Mouse (Mus musculus): ENCODE measurements around the gene Cox4i2. TPM values are rescaled to one million over a fixed set of nuclear protein-coding genes. Genes with fewer than 3 reads are reported as not detected.

The Cox4i2 gene
- polyA plus RNA-seq, 1 experiment: 0.32 TPM

DNA sequence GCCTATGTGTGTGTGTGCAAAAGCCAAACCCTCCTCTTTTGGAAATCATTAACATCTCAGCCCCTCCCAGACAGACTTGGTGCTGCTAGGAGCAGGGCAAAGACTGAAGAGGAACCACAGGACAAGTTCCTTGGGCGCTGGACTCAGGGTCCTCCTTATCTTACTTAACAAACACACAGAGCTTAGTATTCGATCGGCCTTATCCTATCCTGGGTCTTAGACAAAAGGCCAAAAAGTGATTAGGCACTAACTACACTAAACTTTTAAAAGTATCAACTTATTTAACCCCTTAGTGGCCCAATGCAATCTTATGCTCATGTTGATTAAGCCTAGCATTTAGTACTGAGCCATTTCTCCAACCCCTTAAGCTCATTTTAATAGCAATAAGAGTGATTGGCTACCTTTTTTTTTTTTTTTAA lies 14.1 kb upstream of the Cox4i2 start:
- no peak for TF ChIP-seq CTCF (IDR thresholded peaks at IDR 0.05; ENCODE audit: control insufficient read depth, insufficient read depth, insufficient replicate concordance, low read depth, low read length)
- no peaks in the 10 kb centered on the region for H3K36me3 ChIP-seq (ENCODE audit: control insufficient read depth, insufficient read depth, low read length)
- no peak overlapping the region for H3K4me3 ChIP-seq (ENCODE audit: control insufficient read depth, low read depth, low read length)
- peaks cover 34% of the 10 kb centered on the region for H3K4me1 ChIP-seq (ENCODE audit: control insufficient read depth, insufficient read depth, low read length)
- H3K27ac ChIP-seq (ENCODE audit: control insufficient read depth, insufficient read depth, low read depth, low read length): peak overlapping the region; percentile 36
- H3K27me3 ChIP-seq (ENCODE audit: control insufficient read depth, insufficient read depth, low read length): no peaks in the 10 kb centered on the region

DNA sequence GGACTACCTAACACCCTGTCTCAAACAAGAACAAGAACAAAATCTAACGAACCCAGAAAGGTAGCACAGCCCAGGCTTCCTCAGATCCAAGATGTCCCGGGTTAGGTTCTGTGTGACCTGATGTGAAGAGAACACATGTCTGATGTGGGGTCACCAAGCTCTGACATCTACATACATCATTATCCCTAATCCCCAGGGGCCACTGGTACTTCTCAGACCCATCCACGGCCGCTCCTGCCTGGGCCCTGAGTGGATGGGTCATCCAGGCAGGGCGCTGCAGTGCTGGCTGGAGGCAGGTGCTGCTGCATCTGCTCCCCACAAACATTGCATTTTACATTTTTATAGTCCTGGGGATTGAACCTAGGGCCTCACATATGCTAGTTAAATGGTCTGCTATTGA lies 13.5 kb upstream of the Cox4i2 start:
- Histone ChIP-seq H3K4me3 (ENCODE audit: control insufficient read depth, low read depth, low read length) (no peak overlapping the region), H3K27ac (ENCODE audit: control insufficient read depth, insufficient read depth, low read depth, low read length) (no peak overlapping the region), H3K36me3 (ENCODE audit: control insufficient read depth, insufficient read depth, low read length) (no peaks in the 10 kb centered on the region), H3K4me1 (ENCODE audit: control insufficient read depth, insufficient read depth, low read length) (peaks cover 29% of the 10 kb centered on the region), H3K27me3 (ENCODE audit: control insufficient read depth, insufficient read depth, low read length) (no peaks in the 10 kb centered on the region)
- TF ChIP-seq CTCF (IDR thresholded peaks at IDR 0.05; ENCODE audit: control insufficient read depth, insufficient read depth, insufficient replicate concordance, low read depth, low read length) (no peak), POLR2A (IDR thresholded peaks at IDR 0.05; ENCODE audit: control insufficient read depth, low read depth, low read length) (no peak)

DNA sequence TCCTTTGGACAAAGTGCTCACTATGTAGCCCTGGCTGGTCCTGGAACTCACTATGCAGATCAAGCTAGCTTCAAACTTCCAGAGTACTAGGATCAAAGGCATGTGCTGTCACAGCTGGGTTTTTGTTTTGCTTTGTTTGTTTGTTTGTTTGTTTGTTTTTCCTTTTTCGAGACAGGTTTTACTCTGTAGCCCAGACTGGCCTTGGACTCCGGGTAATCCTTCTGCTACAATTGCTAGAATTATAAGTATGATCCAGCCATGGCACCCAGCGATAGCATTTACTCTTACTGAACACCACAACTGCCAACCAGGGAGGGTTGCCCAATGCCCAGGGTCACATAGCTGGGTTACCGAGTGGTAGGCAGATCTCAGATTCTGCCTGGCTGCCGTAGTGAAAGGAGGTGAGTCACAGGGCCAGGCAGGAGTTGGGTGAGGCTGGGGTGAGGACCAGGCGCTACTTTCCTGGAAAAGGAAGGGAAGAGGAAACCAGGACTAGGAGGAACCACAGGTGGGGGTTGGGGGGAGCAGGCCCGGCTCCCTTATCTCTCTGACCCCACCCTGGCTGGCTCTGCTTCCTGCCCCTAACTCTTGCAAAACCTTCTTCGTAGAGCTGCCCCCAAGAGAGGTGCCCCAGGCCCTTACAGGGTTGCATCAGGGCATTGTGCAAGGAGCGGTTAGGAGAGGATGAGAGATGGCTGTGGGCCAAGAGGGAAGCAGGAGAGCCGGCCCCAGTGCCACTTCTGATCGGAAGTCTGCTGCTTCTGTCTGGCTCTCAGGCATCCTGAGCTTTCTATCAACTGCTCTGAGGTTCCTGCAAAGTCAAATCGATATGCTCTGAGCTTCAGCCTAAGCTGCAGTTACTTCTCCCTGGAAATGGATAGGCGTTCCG lies 12.6 kb upstream of the Cox4i2 start:
- no peaks in the 10 kb centered on the region for H3K27me3 ChIP-seq (ENCODE audit: control insufficient read depth, insufficient read depth, low read length)
- H3K4me1 ChIP-seq (ENCODE audit: control insufficient read depth, insufficient read depth, low read length): peaks cover 22% of the 10 kb centered on the region
- no peak for TF ChIP-seq CTCF (IDR thresholded peaks at IDR 0.05; ENCODE audit: control insufficient read depth, insufficient read depth, insufficient replicate concordance, low read depth, low read length)
- TF ChIP-seq POLR2A (IDR thresholded peaks at IDR 0.05; ENCODE audit: control insufficient read depth, low read depth, low read length): no peak
- no peak overlapping the region for H3K27ac ChIP-seq (ENCODE audit: control insufficient read depth, insufficient read depth, low read depth, low read length)
- H3K36me3 ChIP-seq (ENCODE audit: control insufficient read depth, insufficient read depth, low read length): no peaks in the 10 kb centered on the region
- no peak overlapping the region for H3K4me3 ChIP-seq (ENCODE audit: control insufficient read depth, low read depth, low read length)

DNA sequence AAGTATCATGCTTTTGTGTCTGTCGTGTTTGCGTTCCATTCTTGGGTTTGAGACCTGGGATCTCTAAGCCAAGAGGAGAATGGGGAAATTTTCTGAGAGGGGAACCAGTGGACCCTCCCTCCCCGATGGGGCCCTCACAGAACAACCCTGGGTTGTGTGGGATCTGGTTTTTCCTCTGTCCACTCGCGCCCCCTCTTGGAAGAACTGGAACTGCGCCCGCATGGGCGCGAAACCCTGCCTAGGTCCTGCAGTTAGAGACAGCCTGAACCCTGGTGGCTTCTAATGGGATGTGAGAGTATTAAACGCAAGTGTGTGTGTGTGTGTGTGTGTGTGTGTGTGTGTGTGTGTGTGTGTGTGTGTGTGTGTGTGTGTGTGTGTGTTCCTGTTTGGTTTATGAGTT lies 11.5 kb upstream of the Cox4i2 start:
- H3K27ac ChIP-seq (ENCODE audit: control insufficient read depth, insufficient read depth, low read depth, low read length): no peak overlapping the region
- H3K4me1 ChIP-seq (ENCODE audit: control insufficient read depth, insufficient read depth, low read length): peaks cover 13% of the 10 kb centered on the region
- no peak overlapping the region for H3K4me3 ChIP-seq (ENCODE audit: control insufficient read depth, low read depth, low read length)
- H3K36me3 ChIP-seq (ENCODE audit: control insufficient read depth, insufficient read depth, low read length): no peaks in the 10 kb centered on the region
- TF ChIP-seq CTCF (IDR thresholded peaks at IDR 0.05; ENCODE audit: control insufficient read depth, insufficient read depth, insufficient replicate concordance, low read depth, low read length) (peak; percentile 38; the same call in 1 of the 2 replicates), POLR2A (IDR thresholded peaks at IDR 0.05; ENCODE audit: control insufficient read depth, low read depth, low read length) (no peak)
- H3K27me3 ChIP-seq (ENCODE audit: control insufficient read depth, insufficient read depth, low read length): no peaks in the 10 kb centered on the region

DNA sequence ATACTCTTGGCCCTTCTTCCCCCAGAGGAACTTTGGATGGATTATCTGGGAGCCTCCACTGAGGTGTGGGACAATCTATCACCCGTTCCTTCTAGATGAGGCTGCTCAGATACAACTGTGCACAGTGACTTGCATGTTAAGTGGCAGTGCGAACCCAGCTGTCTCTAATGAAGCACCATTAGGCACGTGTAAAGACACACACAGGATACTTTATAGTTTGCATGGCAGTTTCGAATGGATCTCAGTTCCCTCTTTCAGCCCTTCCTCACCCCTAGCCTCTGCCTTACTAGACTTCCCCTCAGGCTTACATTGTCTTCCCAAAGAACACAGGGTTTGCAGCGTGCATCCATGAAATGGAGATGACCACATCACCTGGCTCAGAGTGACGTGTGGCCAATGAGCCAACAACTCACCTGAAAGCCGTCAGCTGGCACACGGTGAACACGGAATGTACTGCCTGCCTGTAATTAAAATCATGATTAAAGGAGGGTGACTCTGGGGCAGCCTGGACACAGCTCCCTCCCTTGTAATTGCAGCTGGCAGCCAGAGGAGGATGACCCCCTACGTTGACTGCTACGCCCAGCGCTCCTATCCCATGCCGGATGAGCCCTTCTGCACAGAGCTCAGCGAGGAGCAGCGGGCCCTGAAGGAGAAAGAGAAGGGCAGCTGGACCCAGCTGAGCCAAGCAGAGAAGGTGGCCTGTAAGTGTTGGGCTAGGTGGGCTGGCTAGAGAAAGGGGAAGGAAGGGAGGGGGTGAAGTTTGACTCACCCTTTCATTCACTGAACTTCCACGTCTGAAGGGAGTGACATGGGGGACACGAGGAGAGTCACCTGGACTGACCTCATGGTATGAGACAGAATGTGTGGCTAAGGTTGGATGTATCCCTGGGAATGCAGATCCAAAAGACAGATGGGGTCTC lies 2.8 kb downstream of the Cox4i2 start:
- Histone ChIP-seq H3K27me3 (ENCODE audit: control insufficient read depth, insufficient read depth, low read length) (no peaks in the 10 kb centered on the region), H3K4me1 (ENCODE audit: control insufficient read depth, insufficient read depth, low read length) (no peaks in the 10 kb centered on the region; the same call in 1 of the 2 replicates), H3K4me3 (ENCODE audit: control insufficient read depth, low read depth, low read length) (no peak overlapping the region), H3K36me3 (ENCODE audit: control insufficient read depth, insufficient read depth, low read length) (no peaks in the 10 kb centered on the region), H3K27ac (ENCODE audit: control insufficient read depth, insufficient read depth, low read depth, low read length) (no peak overlapping the region)
- TF ChIP-seq POLR2A (IDR thresholded peaks at IDR 0.05; ENCODE audit: control insufficient read depth, low read depth, low read length): no peak
- TF ChIP-seq CTCF (IDR thresholded peaks at IDR 0.05; ENCODE audit: control insufficient read depth, insufficient read depth, insufficient replicate concordance, low read depth, low read length): no peak

DNA sequence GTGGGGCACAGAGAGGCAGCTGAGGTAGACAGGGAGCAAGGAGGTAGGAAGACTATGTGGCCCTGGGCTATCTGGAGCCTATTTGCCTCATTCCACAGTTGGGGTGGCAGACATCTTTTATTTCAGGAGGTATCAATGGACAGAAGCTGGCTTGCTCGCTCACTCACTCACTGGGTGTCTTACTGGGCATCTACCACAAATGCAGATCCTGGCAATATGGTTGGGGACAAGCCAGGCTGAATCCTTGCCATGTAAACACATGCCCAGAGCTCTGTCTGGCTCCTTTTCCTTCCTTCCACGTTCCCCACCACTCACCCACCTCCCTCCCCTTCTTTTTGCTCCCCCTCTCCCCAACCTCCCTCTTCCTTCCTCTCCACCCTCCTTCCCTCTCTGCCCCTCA lies 3.5 kb downstream of the Cox4i2 start:
- no peak for TF ChIP-seq CTCF (IDR thresholded peaks at IDR 0.05; ENCODE audit: control insufficient read depth, insufficient read depth, insufficient replicate concordance, low read depth, low read length)
- TF ChIP-seq POLR2A (IDR thresholded peaks at IDR 0.05; ENCODE audit: control insufficient read depth, low read depth, low read length): no peak
- H3K27ac ChIP-seq (ENCODE audit: control insufficient read depth, insufficient read depth, low read depth, low read length): no peak overlapping the region
- H3K27me3 ChIP-seq (ENCODE audit: control insufficient read depth, insufficient read depth, low read length): no peaks in the 10 kb centered on the region
- H3K4me3 ChIP-seq (ENCODE audit: control insufficient read depth, low read depth, low read length): no peak overlapping the region
- H3K36me3 ChIP-seq (ENCODE audit: control insufficient read depth, insufficient read depth, low read length): no peaks in the 10 kb centered on the region
- H3K4me1 ChIP-seq (ENCODE audit: control insufficient read depth, insufficient read depth, low read length): no peaks in the 10 kb centered on the region; the same call in 1 of the 2 replicates

DNA sequence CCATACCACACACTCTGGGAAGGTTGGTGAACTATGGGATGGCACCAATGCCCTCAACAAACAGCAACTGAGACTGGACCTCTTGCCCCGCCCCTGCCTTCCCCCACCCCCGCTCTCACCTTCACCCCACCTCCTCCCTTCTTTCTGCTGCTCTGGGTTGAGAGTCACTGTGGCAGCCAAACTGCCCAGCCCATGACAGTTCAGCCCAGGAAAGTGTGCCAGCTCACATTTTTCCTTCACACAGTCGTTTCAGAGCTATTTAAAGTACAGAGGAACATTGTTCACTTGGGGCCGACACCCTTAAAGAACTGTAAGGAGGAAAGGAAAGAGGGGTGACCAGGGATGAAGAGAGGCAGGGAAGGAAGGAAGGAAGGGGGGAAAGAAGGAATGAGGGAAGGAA lies 4.4 kb downstream of the Cox4i2 start:
- H3K4me1 ChIP-seq (ENCODE audit: control insufficient read depth, insufficient read depth, low read length): no peaks in the 10 kb centered on the region; the same call in 1 of the 2 replicates
- no peak for TF ChIP-seq POLR2A (IDR thresholded peaks at IDR 0.05; ENCODE audit: control insufficient read depth, low read depth, low read length)
- no peak for TF ChIP-seq CTCF (IDR thresholded peaks at IDR 0.05; ENCODE audit: control insufficient read depth, insufficient read depth, insufficient replicate concordance, low read depth, low read length)
- H3K36me3 ChIP-seq (ENCODE audit: control insufficient read depth, insufficient read depth, low read length): no peaks in the 10 kb centered on the region
- no peak overlapping the region for H3K4me3 ChIP-seq (ENCODE audit: control insufficient read depth, low read depth, low read length)
- H3K27ac ChIP-seq (ENCODE audit: control insufficient read depth, insufficient read depth, low read depth, low read length): no peak overlapping the region
- H3K27me3 ChIP-seq (ENCODE audit: control insufficient read depth, insufficient read depth, low read length): no peaks in the 10 kb centered on the region
